Mouse (Mus musculus) heart, adult 2 months (tissue): ENCODE results near the gene Erv3. TPM values are rescaled to one million over a fixed set of nuclear protein-coding genes. Genes with fewer than 3 reads are reported as not detected.
A peak's percentile ranks its signal among the peaks of the same experiment; 100 is the strongest.

Experiments used
- DNase-seq, 2 experiments: peaks; one replicate each; pipeline ENCODE4 v3.0.0; 2021
- H3K27ac ChIP-seq: fragments of 200-600 bp; 2 replicates; pipeline ENCODE4 v1.8.1; 2022
- H3K27me3 ChIP-seq: fragments of 200-500 bp; 2 replicates; pipeline ENCODE4 v1.6.1; 2012; ENCODE audit warnings: mild to moderate bottlenecking, low read length, inconsistent platforms, mixed read lengths; ENCODE audit not compliant: control insufficient read depth, insufficient read depth
- H3K36me3 ChIP-seq: fragments of 200-500 bp; 2 replicates; pipeline ENCODE4 v1.6.1; 2012; ENCODE audit warnings: low read length, inconsistent platforms; ENCODE audit not compliant: control insufficient read depth, insufficient read depth
- H3K4me1 ChIP-seq: fragments of 200-500 bp; 2 replicates; pipeline ENCODE4 v1.6.1; 2011; ENCODE audit warnings: low read length; ENCODE audit not compliant: control insufficient read depth, insufficient read depth
- H3K4me3 ChIP-seq: fragments of 200-600 bp; 2 replicates; pipeline ENCODE4 v1.8.1; 2022
- H3K79me2 ChIP-seq: fragments of 200-500 bp; replicated peaks from 2 replicates; pipeline ENCODE4 v1.6.1; 2012; ENCODE audit warnings: mild to moderate bottlenecking, inconsistent platforms, low read length, moderate library complexity, mixed read lengths; ENCODE audit not compliant: control insufficient read depth, insufficient read depth
- H3K9ac ChIP-seq: fragments of 200-500 bp; 2 replicates; pipeline ENCODE4 v1.6.1; 2012; ENCODE audit warnings: low read depth, mild to moderate bottlenecking, control low read depth, inconsistent platforms, low read length, mixed read lengths
- CTCF ChIP-seq: fragments of 200-600 bp; IDR thresholded peaks from 2 replicates; pipeline ENCODE4 v1.8.1; 2022; ENCODE audit warnings: antibody characterized with exemption, mild to moderate bottlenecking, moderate library complexity
- EP300 ChIP-seq: fragments of 200-500 bp; IDR thresholded peaks from 2 replicates; pipeline ENCODE4 v1.6.1; 2011; ENCODE audit warnings: low read depth, low read length, control low read depth; ENCODE audit not compliant: insufficient read depth
- POLR2A ChIP-seq: fragments of 200-500 bp; IDR thresholded peaks from 2 replicates; pipeline ENCODE4 v1.6.1; 2011; ENCODE audit warnings: mild to moderate bottlenecking, low read depth, low read length, control low read depth; ENCODE audit not compliant: insufficient read depth
- WGBS: fragments of 180-500 bp; shearing (Covaris S2); methylation state at CpG from one replicate; pipeline ENCODE4 v1.1.7; 2018; 5-methylcytosine and 5-hydroxymethylcytosine counted together
- intact Hi-C: fragments of 180-260 bp; cut with DNase I; formaldehyde crosslinking; loops from one replicate; pipeline ENCODE4 v1.15.1; 2025
- polyA plus RNA-seq: library from polyadenylated mRNA; depleted of rRNA; stranded (reverse); fragments of >200 nt; gene quantifications from 2 replicates; pipeline ENCODE4 v1.2.3, GENCODE M21; 2012
- total RNA-seq, 2 experiments: library from RNA; stranded (reverse); gene quantifications; 2 replicates each; pipeline ENCODE4 v1.2.3; 2021

Erv3 gene
- total and polyA plus RNA-seq, 3 experiments: not detected

- intact Hi-C loops: loop anchor here (2.0 to 5.0 kb wide), 3 partner anchors 129 to 422 kb away; no protein-coding TSS in a partner anchor
- WGBS: 18% methylated on average over 14 of the region's 14 CpGs
- no peak overlapping the region for H3K27ac ChIP-seq
- H3K79me2 ChIP-seq: no peaks in the 10 kb centered on the region
- H3K4me3 ChIP-seq: peak overlapping the region; percentile 30
- TF ChIP-seq POLR2A: no peak
- TF ChIP-seq CTCF: peak; percentile 99
- no peak for TF ChIP-seq EP300
- no peaks in the 10 kb centered on the region; the same call in 1 of the 2 replicates for H3K4me1 ChIP-seq
- no peak overlapping the region for H3K9ac ChIP-seq
- DNase-seq: peak; percentile 74 to 85
- H3K27me3 ChIP-seq: no peaks in the 10 kb centered on the region
- no peaks in the 10 kb centered on the region for H3K36me3 ChIP-seq
Observed at GRCm38 (mm10) chr2:131820088-131820675, 39.4 kb downstream of the Erv3 start.

- WGBS: 85% methylated on average over 10 of the region's 10 CpGs
- intact Hi-C loops: loop anchor here (10.0 kb wide), 1 partner anchor 390 kb away; no protein-coding TSS in a partner anchor
Observed at GRCm38 (mm10) chr2:131814327-131814726, 45.2 kb downstream of the Erv3 start.

GRCm38 (mm10) chr2:131813437-131813836 is 46.1 kb downstream of the Erv3 start:
- Histone ChIP-seq H3K9ac (no peak overlapping the region), H3K79me2 (no peaks in the 10 kb centered on the region), H3K4me1 (no peaks in the 10 kb centered on the region; the same call in 1 of the 2 replicates), H3K36me3 (no peaks in the 10 kb centered on the region), H3K27me3 (no peaks in the 10 kb centered on the region), H3K27ac (no peak overlapping the region), H3K4me3 (no peak overlapping the region)
- intact Hi-C loops: loop anchor here (1.0 to 10.0 kb wide), 2 partner anchors 251 to 389 kb away; partner anchors contain the start of gene Adra1d
- no peak for DNase-seq
- WGBS: 50% methylated on average over 1 of the region's 1 CpGs
- TF ChIP-seq EP300 (no peak), POLR2A (no peak), CTCF (no peak)

More at GRCm38 (mm10) chr2:131814327-131814726, 45.2 kb downstream of the Erv3 start:
- no peak overlapping the region for H3K27ac ChIP-seq
- TF ChIP-seq EP300 (no peak), POLR2A (no peak), CTCF (no peak)
- DNase-seq: no peak
- H3K36me3 ChIP-seq: no peaks in the 10 kb centered on the region
- H3K4me1 ChIP-seq: no peaks in the 10 kb centered on the region; the same call in 1 of the 2 replicates
- no peaks in the 10 kb centered on the region for H3K79me2 ChIP-seq
- no peak overlapping the region for H3K9ac ChIP-seq
- no peak overlapping the region for H3K4me3 ChIP-seq
- no peaks in the 10 kb centered on the region for H3K27me3 ChIP-seq

- Histone ChIP-seq H3K27me3 (no peaks in the 10 kb centered on the region), H3K79me2 (no peaks in the 10 kb centered on the region), H3K9ac (no peak overlapping the region), H3K27ac (no peak overlapping the region), H3K4me1 (no peaks in the 10 kb centered on the region; the same call in 1 of the 2 replicates), H3K4me3 (no peak overlapping the region), H3K36me3 (no peaks in the 10 kb centered on the region)
- no peak for TF ChIP-seq POLR2A
- TF ChIP-seq CTCF: peak; percentile 88
- no peak for TF ChIP-seq EP300
- WGBS: 20% methylated on average over 23 of the region's 23 CpGs
- peak; percentile 33 to 60 for DNase-seq
- intact Hi-C loops: loop anchor here (1.0 to 10.0 kb wide), 3 partner anchors 250 to 388 kb away; partner anchors contain the start of gene Adra1d
Observed at GRCm38 (mm10) chr2:131812480-131813137, 46.9 kb downstream of the Erv3 start.

GRCm38 (mm10) chr2:131811607-131812006 is 47.9 kb downstream of the Erv3 start:
- 71% methylated on average over 2 of the region's 2 CpGs for WGBS
- no peaks in the 10 kb centered on the region for H3K79me2 ChIP-seq
- no peaks in the 10 kb centered on the region for H3K27me3 ChIP-seq
- no peak overlapping the region for H3K9ac ChIP-seq
- H3K36me3 ChIP-seq: no peaks in the 10 kb centered on the region
- no peak for TF ChIP-seq CTCF
- H3K4me1 ChIP-seq: no peaks in the 10 kb centered on the region; the same call in 1 of the 2 replicates
- no peak overlapping the region for H3K4me3 ChIP-seq
- no peak overlapping the region for H3K27ac ChIP-seq
- DNase-seq: no peak
- intact Hi-C loops: loop anchor here (1.0 to 10.0 kb wide), 2 partner anchors 266 to 387 kb away; no protein-coding TSS in a partner anchor

- TF ChIP-seq POLR2A (no peak), CTCF (no peak), EP300 (no peak)
- Histone ChIP-seq H3K4me1 (no peaks in the 10 kb centered on the region; the same call in 1 of the 2 replicates), H3K79me2 (no peaks in the 10 kb centered on the region), H3K4me3 (no peak overlapping the region), H3K9ac (no peak overlapping the region), H3K36me3 (no peaks in the 10 kb centered on the region), H3K27ac (no peak overlapping the region), H3K27me3 (no peaks in the 10 kb centered on the region)
- WGBS: 58% methylated on average over 7 of the region's 7 CpGs
- no peak for DNase-seq
- intact Hi-C loops: no loop called here
Observed at GRCm38 (mm10) chr2:131808856-131809255, 50.7 kb downstream of the Erv3 start.
